Mouse (Mus musculus): ENCODE results near the gene Pappa. TPM values are rescaled to one million over a fixed set of nuclear protein-coding genes. Genes with fewer than 3 reads are reported as not detected.

The Pappa gene
- polyA plus RNA-seq, 1 experiment from 2014 or later, result 2.9 TPM

- no peak overlapping the region for H3K27ac ChIP-seq (replicated peaks)
- peaks cover 26% of the 10 kb centered on the region for H3K27me3 ChIP-seq (ENCODE audit: low read depth, poor library complexity, severe bottlenecking)
- no peak overlapping the region for H3K4me3 ChIP-seq
- 85% methylated on average over 3 of the region's 3 CpGs for WGBS
- no peak for DNase-seq (ENCODE audit: low spot score)
- H3K9me3 ChIP-seq (replicated peaks), result no peaks in the 10 kb centered on the region
- 0 out of 2 replicates have a peak, but pooled peaks cover 10% of the 10 kb centered on the region for H3K36me3 ChIP-seq
- H3K4me1 ChIP-seq, result 0 out of 2 replicates have a peak, but pooled peaks cover 4% of the 10 kb centered on the region
Measured at GRCm38 (mm10) chr4:65132657-65133056, 8.7 kb downstream of the Pappa start.

GRCm38 (mm10) chr4:65134358-65134757 lies 10.4 kb downstream of the Pappa start:
- Histone ChIP-seq H3K36me3 (no peaks in the 10 kb centered on the region), H3K27ac (replicated peaks) (no peak overlapping the region), H3K4me1 (0 out of 2 replicates have a peak, but pooled peaks cover 4% of the 10 kb centered on the region), H3K27me3 (ENCODE audit: low read depth, poor library complexity, severe bottlenecking) (peaks cover 12% of the 10 kb centered on the region; the same call in 1 of the 2 replicates), H3K4me3 (no peak overlapping the region), H3K9me3 (replicated peaks) (no peaks in the 10 kb centered on the region)
- 91% methylated on average over 5 of the region's 5 CpGs for WGBS
- DNase-seq (ENCODE audit: low spot score), result no peak

- H3K36me3 ChIP-seq, result peaks cover 2% of the 10 kb centered on the region; the same call in 1 of the 2 replicates
- WGBS, result 82% methylated on average over 5 of the region's 5 CpGs
Measured at GRCm38 (mm10) chr4:65135109-65135508, 11.1 kb downstream of the Pappa start.

GRCm38 (mm10) chr4:65136541-65136940 lies 12.6 kb downstream of the Pappa start:
- Histone ChIP-seq H3K9me3 (replicated peaks) (no peaks in the 10 kb centered on the region), H3K4me1 (no peaks in the 10 kb centered on the region), H3K27me3 (ENCODE audit: low read depth, poor library complexity, severe bottlenecking) (no peaks in the 10 kb centered on the region), H3K36me3 (peaks cover 4% of the 10 kb centered on the region; the same call in 1 of the 2 replicates), H3K4me3 (no peak overlapping the region), H3K27ac (replicated peaks) (no peak overlapping the region)
- WGBS, result 93% methylated on average over 3 of the region's 3 CpGs
- no peak for DNase-seq (ENCODE audit: low spot score)

More at GRCm38 (mm10) chr4:65135109-65135508, 11.1 kb downstream of the Pappa start:
- no peak for DNase-seq (ENCODE audit: low spot score)
- 0 out of 2 replicates have a peak, but pooled peaks cover 4% of the 10 kb centered on the region for H3K4me1 ChIP-seq
- H3K9me3 ChIP-seq (replicated peaks), result no peaks in the 10 kb centered on the region
- H3K27ac ChIP-seq (replicated peaks), result no peak overlapping the region
- H3K4me3 ChIP-seq, result no peak overlapping the region
- peaks cover 5% of the 10 kb centered on the region; the same call in 1 of the 2 replicates for H3K27me3 ChIP-seq (ENCODE audit: low read depth, poor library complexity, severe bottlenecking)

- no peaks in the 10 kb centered on the region for H3K4me1 ChIP-seq
- no peaks in the 10 kb centered on the region for H3K27me3 ChIP-seq (ENCODE audit: low read depth, poor library complexity, severe bottlenecking)
- H3K27ac ChIP-seq (replicated peaks), result no peak overlapping the region
- no peaks in the 10 kb centered on the region for H3K36me3 ChIP-seq
- no peak for DNase-seq (ENCODE audit: low spot score)
- no peak overlapping the region for H3K4me3 ChIP-seq
- no peaks in the 10 kb centered on the region for H3K9me3 ChIP-seq (replicated peaks)
- 88% methylated on average over 1 of the region's 1 CpGs for WGBS
Measured at GRCm38 (mm10) chr4:65146936-65147335, 23.0 kb downstream of the Pappa start.

GRCm38 (mm10) chr4:65153601-65154000 lies 29.6 kb downstream of the Pappa start:
- H3K36me3 ChIP-seq, result peaks cover 16% of the 10 kb centered on the region
- WGBS, result 81% methylated on average over 2 of the region's 2 CpGs

GRCm38 (mm10) chr4:65156231-65156630 lies 32.3 kb downstream of the Pappa start:
- peaks cover 3% of the 10 kb centered on the region; the same call in 1 of the 2 replicates for H3K4me1 ChIP-seq
- no peak for DNase-seq (ENCODE audit: low spot score)
- H3K9me3 ChIP-seq (replicated peaks), result no peaks in the 10 kb centered on the region
- no peak overlapping the region for H3K4me3 ChIP-seq
- H3K36me3 ChIP-seq, result peaks cover 16% of the 10 kb centered on the region
- no peak overlapping the region for H3K27ac ChIP-seq (replicated peaks)
- H3K27me3 ChIP-seq (ENCODE audit: low read depth, poor library complexity, severe bottlenecking), result no peaks in the 10 kb centered on the region
- 95% methylated on average over 10 of the region's 10 CpGs for WGBS

More at GRCm38 (mm10) chr4:65153601-65154000, 29.6 kb downstream of the Pappa start:
- Histone ChIP-seq H3K4me1 (no peaks in the 10 kb centered on the region), H3K27ac (replicated peaks) (no peak overlapping the region), H3K27me3 (ENCODE audit: low read depth, poor library complexity, severe bottlenecking) (no peaks in the 10 kb centered on the region), H3K9me3 (replicated peaks) (no peaks in the 10 kb centered on the region), H3K4me3 (no peak overlapping the region)
- DNase-seq (ENCODE audit: low spot score), result no peak

DNA sequence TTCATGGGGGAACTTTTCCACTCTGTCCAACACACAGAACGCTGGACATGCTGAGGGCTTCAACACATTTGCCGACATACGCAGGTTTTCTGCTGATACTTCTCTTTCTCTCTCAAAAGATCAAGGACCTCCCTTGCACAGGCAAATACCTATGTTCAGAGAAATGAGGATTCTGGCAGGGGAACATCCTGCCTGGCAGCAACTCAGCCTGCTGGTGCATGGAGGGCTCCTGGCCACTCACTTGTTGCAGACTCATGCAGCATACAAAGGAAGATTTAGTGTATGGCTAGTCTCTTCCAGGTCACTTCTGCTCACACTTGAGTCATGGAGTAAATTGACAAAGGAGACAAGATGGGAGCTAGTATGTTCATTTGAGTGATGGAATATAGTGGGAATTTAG lies 34.7 kb downstream of the Pappa start:
- 91% methylated on average over 3 of the region's 3 CpGs for WGBS

DNA sequence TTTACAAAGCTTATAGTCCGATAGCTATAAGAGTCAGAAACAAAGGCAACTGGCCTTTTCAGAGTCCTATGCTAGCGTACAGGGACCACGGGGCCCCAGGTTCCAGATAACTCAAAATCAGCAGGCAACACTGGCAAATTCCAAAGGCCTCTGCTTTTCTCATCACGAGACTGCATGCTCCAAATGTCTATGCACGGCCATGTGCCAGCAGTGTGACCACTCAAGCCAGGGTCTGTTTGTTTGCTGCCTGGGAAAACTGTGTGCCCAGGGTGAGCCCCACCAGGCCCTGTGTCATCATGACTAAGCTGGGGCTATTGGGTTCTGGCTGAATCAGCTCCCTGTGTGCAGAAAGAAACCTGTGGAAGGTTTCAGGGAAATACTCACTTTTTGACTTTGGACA lies 35.5 kb downstream of the Pappa start:
- 78% methylated on average over 5 of the region's 5 CpGs for WGBS
- Histone ChIP-seq H3K27me3 (ENCODE audit: low read depth, poor library complexity, severe bottlenecking) (no peaks in the 10 kb centered on the region), H3K36me3 (peaks cover 16% of the 10 kb centered on the region), H3K27ac (replicated peaks) (no peak overlapping the region), H3K4me3 (no peak overlapping the region), H3K9me3 (replicated peaks) (no peaks in the 10 kb centered on the region), H3K4me1 (peaks cover 3% of the 10 kb centered on the region; the same call in 1 of the 2 replicates)
- DNase-seq (ENCODE audit: low spot score), result no peak

More for the DNA sequence above, 34.7 kb downstream of the Pappa start:
- Histone ChIP-seq H3K27ac (replicated peaks) (no peak overlapping the region), H3K4me3 (no peak overlapping the region), H3K9me3 (replicated peaks) (no peaks in the 10 kb centered on the region), H3K4me1 (peaks cover 3% of the 10 kb centered on the region; the same call in 1 of the 2 replicates), H3K27me3 (ENCODE audit: low read depth, poor library complexity, severe bottlenecking) (no peaks in the 10 kb centered on the region), H3K36me3 (peaks cover 16% of the 10 kb centered on the region)
- DNase-seq (ENCODE audit: low spot score), result no peak

DNA sequence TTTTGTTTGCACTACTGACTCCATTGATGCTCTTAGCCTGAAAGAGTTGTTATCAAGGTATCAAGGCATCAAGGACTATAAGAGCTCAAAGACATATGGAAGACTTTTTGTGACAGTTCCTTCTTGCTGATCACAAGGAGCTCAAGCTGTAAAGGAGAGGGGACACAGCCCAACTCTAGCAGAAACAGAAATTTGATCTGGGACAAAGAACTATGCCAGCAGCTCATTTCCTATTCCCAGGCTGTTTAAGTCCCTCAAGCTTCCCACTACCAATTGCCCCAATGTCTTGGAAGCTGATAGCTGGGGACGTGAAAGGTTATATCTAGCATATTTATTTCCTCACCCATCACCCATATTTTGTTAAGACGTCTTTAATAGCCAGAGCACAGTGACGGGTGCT lies 39.7 kb downstream of the Pappa start:
- WGBS, result 89% methylated on average over 3 of the region's 3 CpGs
- H3K36me3 ChIP-seq, result no peaks in the 10 kb centered on the region
- H3K9me3 ChIP-seq (replicated peaks), result no peaks in the 10 kb centered on the region
- DNase-seq (ENCODE audit: low spot score), result no peak
- H3K27ac ChIP-seq (replicated peaks), result no peak overlapping the region
- H3K4me3 ChIP-seq, result no peak overlapping the region
- no peaks in the 10 kb centered on the region for H3K27me3 ChIP-seq (ENCODE audit: low read depth, poor library complexity, severe bottlenecking)
- H3K4me1 ChIP-seq, result peaks cover 3% of the 10 kb centered on the region; the same call in 1 of the 2 replicates

DNA sequence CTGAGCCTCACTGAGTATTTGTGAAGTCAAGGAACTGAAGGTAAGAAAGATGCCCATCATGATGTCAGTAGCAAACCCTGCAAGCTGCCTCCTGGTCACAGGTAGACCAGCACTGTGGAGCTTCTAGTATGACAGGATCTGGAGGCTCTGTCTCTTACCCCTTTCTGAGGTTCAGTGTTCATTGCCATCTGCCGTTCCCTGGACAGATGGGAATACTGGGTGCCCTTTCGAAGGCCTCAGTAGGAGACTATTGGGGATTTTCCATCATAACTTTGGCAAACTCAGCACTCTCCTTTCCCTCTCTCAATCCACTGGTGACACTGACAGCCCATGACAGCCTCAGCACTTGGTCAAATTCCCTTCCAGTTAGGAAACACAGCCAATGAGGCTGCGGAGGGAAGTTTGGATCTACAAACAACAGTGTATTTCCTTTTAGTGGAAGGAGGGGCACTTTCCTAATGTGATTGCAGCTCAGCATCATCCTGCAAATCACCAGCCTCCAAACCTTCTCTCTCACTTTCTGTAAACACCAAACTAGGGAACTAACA lies 42.4 kb downstream of the Pappa start:
- no peaks in the 10 kb centered on the region for H3K4me1 ChIP-seq
- no peak overlapping the region for H3K4me3 ChIP-seq
- DNase-seq (ENCODE audit: low spot score), result no peak
- no peaks in the 10 kb centered on the region for H3K9me3 ChIP-seq (replicated peaks)
- 94% methylated on average over 3 of the region's 3 CpGs for WGBS
- no peaks in the 10 kb centered on the region for H3K36me3 ChIP-seq
- H3K27ac ChIP-seq (replicated peaks), result no peak overlapping the region
- H3K27me3 ChIP-seq (ENCODE audit: low read depth, poor library complexity, severe bottlenecking), result no peaks in the 10 kb centered on the region

DNA sequence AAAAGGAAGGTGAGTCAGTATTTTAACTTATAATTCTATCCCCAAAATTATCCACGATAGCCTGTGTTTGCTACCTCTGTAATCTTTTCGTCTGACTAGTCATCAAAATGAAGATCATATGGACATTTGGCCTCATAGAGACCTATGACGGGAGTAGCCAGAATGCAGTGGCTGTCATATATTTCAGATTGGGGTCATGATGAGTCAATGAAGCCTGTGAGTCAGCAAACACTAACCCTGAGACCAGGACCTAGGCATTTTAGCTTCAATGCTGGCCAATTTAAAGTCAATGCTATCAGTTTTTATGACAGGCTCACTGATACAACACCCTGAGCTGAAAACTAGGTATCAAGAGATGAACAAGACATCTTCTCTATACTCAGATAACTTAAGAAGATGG lies 50.5 kb downstream of the Pappa start:
- no peak for DNase-seq (ENCODE audit: low spot score)
- Histone ChIP-seq H3K27ac (replicated peaks) (no peak overlapping the region), H3K36me3 (no peaks in the 10 kb centered on the region), H3K27me3 (ENCODE audit: low read depth, poor library complexity, severe bottlenecking) (no peaks in the 10 kb centered on the region), H3K4me3 (no peak overlapping the region), H3K4me1 (no peaks in the 10 kb centered on the region), H3K9me3 (replicated peaks) (no peaks in the 10 kb centered on the region)
- 89% methylated on average over 3 of the region's 3 CpGs for WGBS

- no peak overlapping the region for H3K27ac ChIP-seq (replicated peaks)
- no peak for DNase-seq (ENCODE audit: low spot score)
- H3K4me3 ChIP-seq, result no peak overlapping the region
- peaks cover 9% of the 10 kb centered on the region for H3K4me1 ChIP-seq
- no peaks in the 10 kb centered on the region for H3K27me3 ChIP-seq (ENCODE audit: low read depth, poor library complexity, severe bottlenecking)
- no peaks in the 10 kb centered on the region for H3K9me3 ChIP-seq (replicated peaks)
- WGBS, result 76% methylated on average over 1 of the region's 1 CpGs
- peaks cover 13% of the 10 kb centered on the region for H3K36me3 ChIP-seq
Measured at GRCm38 (mm10) chr4:65178146-65178545, 54.2 kb downstream of the Pappa start.

All from midbrain, embryonic 10.5 days (tissue).